Mouse (Mus musculus) midbrain, embryonic 11.5 days (tissue): ENCODE measurements around the gene AB124611. TPM values are rescaled to one million over a fixed set of nuclear protein-coding genes. Genes with fewer than 3 reads are reported as not detected.
A peak's percentile ranks its signal among the peaks of the same experiment; 100 is the strongest.
"Not testable (repeated sequence)": the region's sequence is repeated elsewhere in the genome, so short reads cannot be mapped to it uniquely, and the experiment has no call there.

Experiments used
- ATAC-seq: fragments of 200-750 bp; cut with Nextera tagmentation; 2 replicates; pipeline ENCODE4 v1.8.0; 2017; ENCODE audit warnings: moderate TSS enrichment, moderate library complexity; ENCODE audit not compliant: low FRiP score
- DNase-seq: peaks from one replicate; pipeline ENCODE4 v3.0.0; 2015; ENCODE audit warnings: low spot score; ENCODE audit errors: missing footprints
- H3K27ac ChIP-seq: fragments of 300-500 bp; sonication (generic); 2 replicates; pipeline ENCODE4 v1.5.1; 2014; ENCODE audit warnings: low read depth, low read length
- H3K27me3 ChIP-seq: fragments of 300-500 bp; sonication (generic); 2 replicates; pipeline ENCODE4 v1.6.1; 2014; ENCODE audit warnings: mild to moderate bottlenecking, low read length, moderate library complexity, mixed read lengths; ENCODE audit not compliant: control insufficient read depth, insufficient read depth
- H3K36me3 ChIP-seq: fragments of 300-500 bp; sonication (generic); 2 replicates; pipeline ENCODE4 v1.6.1; 2014; ENCODE audit warnings: mild to moderate bottlenecking, low read length, moderate library complexity, mixed read lengths; ENCODE audit not compliant: control insufficient read depth, insufficient read depth
- H3K4me1 ChIP-seq: fragments of 300-500 bp; sonication (generic); 2 replicates; pipeline ENCODE4 v1.6.1; 2014; ENCODE audit warnings: low read length; ENCODE audit not compliant: control insufficient read depth, insufficient read depth
- H3K4me2 ChIP-seq: fragments of 300-500 bp; sonication (generic); 2 replicates; pipeline ENCODE4 v1.6.1; 2014; ENCODE audit warnings: mild to moderate bottlenecking, moderate library complexity
- H3K4me3 ChIP-seq: fragments of 300-500 bp; sonication (generic); 2 replicates; pipeline ENCODE4 v1.5.1; 2014; ENCODE audit warnings: low read depth, low read length
- H3K9ac ChIP-seq: fragments of 300-500 bp; sonication (generic); 2 replicates; pipeline ENCODE4 v1.6.1; 2014; ENCODE audit warnings: low read length
- H3K9me3 ChIP-seq: fragments of 300-500 bp; sonication (generic); 2 replicates; pipeline ENCODE4 v1.6.1; 2016; ENCODE audit warnings: low read length; ENCODE audit not compliant: control insufficient read depth
- WGBS: fragments of 180-500 bp; shearing (Covaris S2); extraction: QIAGEN DNeasy Blood & Tissue Kit; methylation state at CpG from one replicate; pipeline ENCODE4 v1.1.7; 2014; 5-methylcytosine and 5-hydroxymethylcytosine counted together
- polyA plus RNA-seq: library from polyadenylated mRNA; unstranded; fragments of >200 nt; fragmentation: Nextera tagmentation; extraction: Ambion mirVana; gene quantifications from 2 replicates; pipeline ENCODE4 v1.2.1, GENCODE M21; 2014

AB124611 gene
- polyA plus RNA-seq, 1 experiment from 2014 or later, result 2.9 TPM

DNA sequence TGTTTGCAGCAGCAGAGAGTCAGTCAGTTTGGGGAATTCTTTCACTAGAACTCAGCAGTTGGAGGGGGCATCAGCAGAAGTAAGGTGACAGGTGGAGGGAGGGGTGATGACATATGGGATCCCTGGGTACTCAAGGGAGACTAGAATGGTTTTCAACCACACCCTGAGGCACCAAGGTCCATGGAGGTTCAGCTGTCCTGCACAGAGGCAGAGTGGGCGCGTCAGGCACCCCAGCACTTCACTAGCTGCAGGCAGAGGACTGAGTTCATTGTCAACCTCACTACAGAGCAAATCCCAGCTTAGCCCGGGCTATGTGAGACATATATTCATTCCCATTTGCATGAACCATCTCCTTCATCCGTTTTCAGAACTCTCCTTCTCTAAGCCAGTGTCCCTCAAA lies 11.0 kb downstream of the AB124611 start:
- Histone ChIP-seq H3K4me1 (no peaks in the 10 kb centered on the region), H3K27ac (no peak overlapping the region), H3K4me2 (no peak overlapping the region), H3K36me3 (no peaks in the 10 kb centered on the region; the same call in 1 of the 2 replicates), H3K9ac (no peak overlapping the region), H3K4me3 (no peak overlapping the region), H3K9me3 (no peaks in the 10 kb centered on the region), H3K27me3 (no peaks in the 10 kb centered on the region)
- 82% methylated on average over 4 of the region's 4 CpGs for WGBS
- peak; percentile 81 for DNase-seq
- ATAC-seq, result no peak

GRCm38 (mm10) chr9:21539981-21540753 lies 14.2 kb downstream of the AB124611 start:
- peak; percentile 17 for DNase-seq
- no peak overlapping the region for H3K4me2 ChIP-seq
- no peaks in the 10 kb centered on the region for H3K9me3 ChIP-seq
- H3K27ac ChIP-seq, result no peak overlapping the region
- H3K4me1 ChIP-seq, result no peaks in the 10 kb centered on the region; the same call in none of the 2 replicates
- H3K9ac ChIP-seq, result no peak overlapping the region
- no peak overlapping the region for H3K4me3 ChIP-seq
- no peaks in the 10 kb centered on the region for H3K27me3 ChIP-seq
- WGBS, result 80% methylated on average over 7 of the region's 7 CpGs
- H3K36me3 ChIP-seq, result no peaks in the 10 kb centered on the region; the same call in 1 of the 2 replicates
- no peak for ATAC-seq

DNA sequence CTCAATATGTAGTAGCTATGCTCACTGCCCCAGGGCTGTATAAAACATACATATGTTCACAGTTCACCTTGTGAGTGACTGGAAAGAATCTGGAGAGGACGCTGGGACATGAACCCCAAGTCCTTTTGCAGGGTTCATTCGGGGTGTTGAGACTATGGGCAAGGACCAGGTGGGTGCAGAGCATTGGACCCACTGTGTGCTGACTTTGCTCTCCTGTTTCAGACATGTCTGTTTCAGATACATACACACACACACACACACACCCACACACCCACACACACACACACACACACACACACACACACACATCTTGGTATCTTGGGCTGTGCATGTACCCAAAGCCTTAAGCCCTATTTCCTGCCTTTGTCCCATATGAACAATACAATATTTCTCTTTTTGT lies 16.0 kb downstream of the AB124611 start:
- ATAC-seq, H3K9me3 ChIP-seq, H3K4me1 ChIP-seq, H3K9ac ChIP-seq, DNase-seq, H3K27ac ChIP-seq, H3K4me3 ChIP-seq, H3K27me3 ChIP-seq, H3K4me2 ChIP-seq, H3K36me3 ChIP-seq: not testable (repeated sequence)
- WGBS, result 94% methylated on average over 2 of the region's 2 CpGs

GRCm38 (mm10) chr9:21545351-21545915 lies 19.5 kb downstream of the AB124611 start:
- Histone ChIP-seq H3K4me1 (peaks cover 10% of the 10 kb centered on the region), H3K4me2 (peak overlapping the region; percentile 60), H3K9me3 (no peaks in the 10 kb centered on the region), H3K9ac (peak overlapping the region; percentile 72), H3K36me3 (no peaks in the 10 kb centered on the region), H3K27me3 (no peaks in the 10 kb centered on the region), H3K4me3 (peak overlapping the region; percentile 80), H3K27ac (peak overlapping the region; percentile 83)
- 1% methylated on average over 9 of the region's 9 CpGs for WGBS
- DNase-seq (no peak), ATAC-seq (peak; percentile 43)

DNA sequence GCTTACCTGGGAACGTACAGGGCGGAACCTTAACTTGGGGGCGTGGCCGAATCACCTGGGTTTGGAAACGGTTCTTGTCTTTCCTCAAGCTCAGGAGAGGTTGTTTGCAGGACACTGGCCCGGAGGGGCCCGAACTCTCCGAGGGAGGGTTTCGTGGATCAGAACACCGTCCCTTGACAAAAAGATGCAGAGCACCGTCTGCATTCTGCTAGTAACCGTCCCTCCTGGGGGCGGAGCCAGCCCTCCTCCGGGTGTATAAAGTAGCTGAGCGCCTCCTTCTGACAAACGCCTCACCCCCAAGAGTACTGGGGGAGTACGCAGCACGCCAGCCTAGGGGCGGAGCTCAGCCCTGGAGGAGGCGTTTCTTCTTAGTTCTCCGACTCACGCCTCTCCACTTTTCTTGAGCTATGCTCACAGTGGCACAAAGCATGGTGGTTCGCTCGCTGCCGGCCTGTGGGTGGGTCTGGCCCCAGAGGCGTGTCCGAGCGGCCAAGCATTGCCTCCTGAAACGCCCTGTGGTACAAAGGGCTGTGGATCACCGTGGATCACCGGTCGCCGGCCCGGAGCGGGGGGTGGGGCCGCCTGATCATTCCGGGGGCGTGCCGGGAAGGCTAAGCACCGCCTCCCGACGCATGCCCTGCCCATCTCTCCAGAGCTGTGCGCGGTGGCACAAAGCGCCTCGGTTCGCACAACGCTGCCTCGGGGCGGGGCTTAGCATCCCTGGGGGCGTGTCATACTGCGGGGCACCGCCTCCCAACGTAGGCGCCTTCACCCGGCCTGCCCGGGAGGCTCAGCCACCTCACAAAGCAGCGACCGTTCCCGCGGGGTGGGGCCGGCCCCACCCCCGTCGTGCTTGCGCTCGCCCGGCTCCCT lies 20.2 kb downstream of the AB124611 start:
- DNase-seq (peak; percentile 100), ATAC-seq (peak; percentile 95)
- under 1% methylated on average over 56 of the region's 67 CpGs for WGBS
- H3K4me1 ChIP-seq, result peaks cover 10% of the 10 kb centered on the region
- no peaks in the 10 kb centered on the region for H3K9me3 ChIP-seq
- H3K4me2 ChIP-seq, result peak overlapping the region; percentile 60
- no peaks in the 10 kb centered on the region for H3K27me3 ChIP-seq
- peak overlapping the region; percentile 83 for H3K27ac ChIP-seq
- peak overlapping the region; percentile 72 for H3K9ac ChIP-seq
- peak overlapping the region; percentile 80 for H3K4me3 ChIP-seq
- no peaks in the 10 kb centered on the region for H3K36me3 ChIP-seq

GRCm38 (mm10) chr9:21546789-21547074 lies 20.8 kb downstream of the AB124611 start, which contains the start of gene Carm1:
Carm1 (plus strand) TSS chr9:21546894.
- DNase-seq (no peak), ATAC-seq (peak; percentile 69)
- Histone ChIP-seq H3K9me3 (no peaks in the 10 kb centered on the region), H3K27me3 (no peaks in the 10 kb centered on the region), H3K4me1 (peaks cover 10% of the 10 kb centered on the region), H3K9ac (peak within 1 kb of the TSS; percentile 95), H3K27ac (peak within 1 kb of the TSS; percentile 96), H3K4me3 (peak within 1 kb of the TSS; percentile 80), H3K36me3 (no peaks in the 10 kb centered on the region), H3K4me2 (peak within 1 kb of the TSS; percentile 68)
- 0% methylated on average over 29 of the region's 52 CpGs for WGBS

GRCm38 (mm10) chr9:21547075-21547941 lies 21.3 kb downstream of the AB124611 start:
- H3K4me2 ChIP-seq, result peak overlapping the region; percentile 68
- peak; percentile 95 for DNase-seq
- peak overlapping the region; percentile 80 for H3K4me3 ChIP-seq
- H3K27me3 ChIP-seq, result no peaks in the 10 kb centered on the region
- no peaks in the 10 kb centered on the region for H3K9me3 ChIP-seq
- peak overlapping the region; percentile 95 for H3K9ac ChIP-seq
- peak; percentile 43 for ATAC-seq
- no peaks in the 10 kb centered on the region for H3K36me3 ChIP-seq
- H3K4me1 ChIP-seq, result peaks cover 10% of the 10 kb centered on the region
- H3K27ac ChIP-seq, result peak overlapping the region; percentile 96
- WGBS, result under 1% methylated on average over 50 of the region's 66 CpGs

DNA sequence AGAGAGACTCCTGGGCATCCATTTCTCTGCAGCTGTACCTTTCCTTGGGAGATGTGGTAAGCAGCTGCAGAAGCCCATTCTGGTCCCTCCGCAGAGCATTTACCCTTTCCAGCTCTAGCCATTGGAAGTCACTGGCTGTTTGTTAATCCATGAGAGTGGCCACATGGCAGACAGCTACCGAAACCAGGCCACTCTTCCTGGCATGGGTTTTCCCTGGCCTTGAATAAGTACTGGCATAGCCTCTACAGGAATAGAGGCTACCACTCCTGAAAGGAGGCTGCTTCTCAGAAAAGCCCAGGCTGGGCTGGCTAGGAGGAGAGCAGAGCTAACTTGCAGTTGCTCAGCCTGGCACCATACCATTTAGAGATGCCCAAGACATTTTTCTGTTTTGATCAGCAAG lies 25.1 kb downstream of the AB124611 start:
- Histone ChIP-seq H3K9ac (no peak overlapping the region), H3K4me2 (no peak overlapping the region), H3K36me3 (no peaks in the 10 kb centered on the region), H3K9me3 (no peaks in the 10 kb centered on the region), H3K4me1 (peaks cover 10% of the 10 kb centered on the region), H3K27ac (no peak overlapping the region), H3K4me3 (no peak overlapping the region), H3K27me3 (no peaks in the 10 kb centered on the region)
- WGBS, result 98% methylated on average over 2 of the region's 2 CpGs
- ATAC-seq (no peak), DNase-seq (no peak)
